Mouse (Mus musculus) Muller cell, postnatal 12 days (primary cell): ENCODE results near the gene Tead2.

Experiments
- DNase-seq: peaks from one replicate; pipeline ENCODE4 v3.0.0-alpha.2; 2015; ENCODE audit errors: inconsistent ontology term

The Tead2 gene

DNA sequence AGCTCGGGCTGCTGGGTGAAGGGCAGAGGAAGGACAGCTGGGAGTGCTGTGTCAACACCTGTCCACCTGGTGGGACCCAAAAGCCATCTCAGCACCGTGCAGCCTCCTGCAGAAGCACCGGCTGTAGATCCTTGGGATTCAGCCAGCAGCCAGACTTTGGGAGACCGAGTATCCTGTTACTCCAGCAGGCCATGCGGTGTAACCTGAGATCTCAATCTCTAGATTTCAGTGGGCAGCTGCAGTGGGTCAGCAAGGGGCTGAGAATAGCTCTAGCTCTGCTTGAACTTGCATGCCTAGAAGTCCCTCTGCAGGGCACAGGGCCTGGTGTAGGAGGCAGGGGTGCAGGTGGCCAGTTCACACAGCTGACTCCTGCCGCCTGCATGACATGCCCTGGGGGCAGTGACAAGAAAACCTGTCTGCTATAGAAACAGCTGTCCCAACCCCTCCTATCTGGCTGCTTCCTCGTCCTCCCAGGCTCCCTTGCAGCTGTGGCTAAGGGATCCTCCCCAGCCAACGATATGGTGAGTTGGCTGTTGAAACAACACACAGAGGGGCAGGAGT, 23.7 kb upstream of the Tead2 start:
- DNase-seq: no peak

DNA sequence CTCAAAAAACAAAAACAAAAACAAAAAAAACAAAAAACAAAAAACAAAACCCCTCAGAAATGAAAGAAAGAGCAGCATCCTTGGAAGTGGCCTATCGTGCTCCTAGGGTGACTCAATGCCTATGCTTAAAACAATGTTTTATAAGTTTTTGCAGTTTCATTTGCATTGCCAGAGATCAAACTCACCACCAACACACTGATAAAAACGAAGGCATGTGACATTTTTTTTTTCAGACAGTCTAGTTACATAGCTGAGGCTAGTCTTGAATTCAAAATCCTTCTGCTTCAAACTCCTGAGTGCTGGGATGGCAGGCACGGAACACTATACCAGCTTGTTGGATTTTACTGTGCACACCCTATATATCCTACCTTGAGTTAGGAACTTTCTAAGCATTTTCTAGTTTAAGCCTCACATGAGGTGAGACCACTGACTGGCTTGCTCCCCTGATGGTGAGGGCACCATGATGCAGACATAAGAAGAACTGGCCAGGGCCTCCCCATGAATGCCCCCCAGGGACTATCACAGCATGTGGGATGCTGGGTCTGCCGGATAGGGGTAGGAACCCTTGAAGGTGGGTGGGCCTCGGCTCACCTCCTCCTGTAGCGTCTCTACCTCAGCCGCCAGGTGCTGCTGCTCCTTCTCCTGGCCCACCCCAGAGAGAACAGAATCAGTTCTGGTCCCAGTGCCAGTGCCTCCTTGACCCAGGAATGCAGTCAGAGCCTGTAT, 22.8 kb upstream of the Tead2 start:
- DNase-seq: no peak

DNA sequence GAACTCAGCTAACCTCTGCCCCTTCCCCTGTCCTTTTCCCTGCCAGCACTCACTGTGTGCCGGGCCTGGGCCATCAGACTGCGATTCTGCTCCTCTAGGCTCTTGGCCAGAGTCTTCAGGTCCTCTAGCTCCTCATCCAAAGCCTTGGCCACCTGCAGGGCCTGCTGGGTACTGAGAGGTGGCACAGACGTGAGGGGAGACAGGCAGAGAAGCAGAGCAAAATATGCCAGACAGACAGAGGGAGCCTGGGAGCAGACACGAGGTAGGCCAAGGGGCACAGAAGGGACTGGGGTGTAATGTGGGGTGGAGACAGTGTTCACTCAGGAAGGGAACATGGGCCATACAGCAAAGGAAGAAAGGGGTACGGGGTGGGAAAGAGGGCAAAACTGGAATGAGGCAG, 22.1 kb upstream of the Tead2 start:
- no peak for DNase-seq

DNA sequence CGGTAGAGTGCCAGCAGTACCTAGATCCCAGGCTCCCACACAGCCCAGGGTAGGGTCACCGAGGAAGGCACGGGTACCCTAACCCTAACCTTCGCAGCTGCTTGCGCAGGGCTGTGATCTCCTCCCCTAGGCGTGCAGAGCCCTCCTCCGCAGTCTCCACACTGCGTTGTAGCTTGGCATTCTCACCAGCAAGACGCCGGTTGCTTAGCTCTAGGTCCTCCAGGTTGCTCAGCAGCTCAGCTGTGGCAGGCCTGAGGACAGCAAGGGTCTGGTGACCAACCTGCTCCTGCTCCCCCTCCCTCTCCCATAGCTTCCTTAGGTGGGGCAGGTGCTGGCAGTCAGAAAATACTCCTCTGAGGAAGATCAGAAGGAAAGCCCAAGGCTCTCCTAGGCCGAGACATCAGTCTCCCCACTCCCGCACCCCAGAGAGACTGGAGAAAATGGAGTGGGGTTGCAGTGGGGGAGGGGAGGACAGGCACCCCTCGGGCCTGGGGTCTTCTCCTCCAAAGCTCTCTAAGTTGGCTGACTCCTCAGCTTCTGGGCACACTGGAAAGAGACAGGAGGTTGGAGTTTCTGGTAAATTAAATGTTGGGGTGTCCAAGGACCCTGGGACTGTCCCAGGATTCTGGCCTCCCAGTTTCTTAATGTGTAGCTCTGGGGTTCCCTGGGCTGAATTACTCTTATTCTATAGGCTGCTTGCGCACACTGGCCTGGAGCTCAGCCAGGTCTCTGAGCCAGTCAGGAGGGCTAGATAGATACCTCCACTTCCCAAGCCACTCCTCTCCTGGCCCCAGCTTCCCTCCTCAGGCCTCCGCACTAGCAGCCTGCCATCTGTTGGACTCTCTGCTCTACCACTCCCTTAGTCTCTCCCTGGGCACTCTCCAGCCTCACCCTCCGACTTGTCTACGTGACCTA, 21.4 kb upstream of the Tead2 start:
- no peak for DNase-seq

DNA sequence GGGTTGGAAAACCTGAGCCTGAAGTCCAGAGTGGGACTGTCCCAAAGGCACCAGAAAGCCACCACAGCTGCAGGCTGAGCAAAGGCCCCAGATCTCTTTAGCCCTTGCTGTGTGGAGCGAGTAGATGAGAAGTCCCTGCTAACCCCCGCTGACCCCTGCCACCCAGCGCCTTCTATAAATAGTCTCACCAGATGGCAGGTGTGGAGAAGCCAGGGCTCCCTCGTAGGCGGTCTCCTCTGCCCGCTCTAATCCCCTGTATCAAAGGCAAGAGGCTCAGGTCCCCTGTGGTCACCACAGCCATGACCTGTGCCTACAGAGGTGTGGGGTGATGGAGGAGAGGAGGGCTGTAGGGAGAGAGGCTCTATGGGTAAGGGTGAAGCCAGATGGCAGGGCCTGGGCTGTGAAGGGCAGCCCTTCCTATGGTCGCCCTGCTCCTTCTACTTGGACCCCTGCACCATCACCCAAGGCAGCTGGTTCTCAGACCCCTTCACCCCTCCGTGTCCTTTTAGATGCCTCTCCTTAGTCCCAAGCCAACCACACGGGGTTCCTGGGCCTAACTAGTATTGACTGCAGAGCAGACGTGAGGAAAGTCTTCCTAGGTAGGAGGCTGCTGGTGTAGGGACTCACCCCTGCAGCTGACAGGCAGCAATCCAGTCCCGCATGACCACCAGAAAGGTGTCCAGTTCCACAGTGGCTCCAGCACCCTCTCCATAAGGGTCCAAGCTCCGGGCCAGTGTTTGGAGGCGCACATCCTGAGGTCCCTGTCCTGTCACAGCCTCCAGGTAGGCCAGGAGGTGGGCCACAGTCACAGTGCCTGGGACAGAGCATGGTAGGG, 20.0 kb upstream of the Tead2 start:
- DNase-seq: no peak

DNA sequence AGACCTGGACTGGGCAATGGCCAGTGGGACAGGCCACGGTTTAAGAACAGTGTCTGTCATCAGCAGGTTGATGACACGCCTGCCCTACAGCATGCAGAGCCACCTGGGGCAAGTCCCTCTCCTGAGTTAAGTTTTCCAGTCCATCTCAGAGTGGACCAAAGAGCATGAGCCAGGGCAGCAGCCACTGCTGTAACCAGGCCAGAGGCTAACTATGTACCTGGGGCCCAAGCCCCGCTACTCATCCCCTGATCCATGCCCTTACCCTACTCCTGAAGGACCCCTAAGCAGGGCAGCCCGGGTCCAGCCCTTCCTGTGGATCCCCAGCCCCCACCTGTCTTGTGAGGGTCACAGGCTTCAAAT, 19.4 kb upstream of the Tead2 start:
- no peak for DNase-seq

DNA sequence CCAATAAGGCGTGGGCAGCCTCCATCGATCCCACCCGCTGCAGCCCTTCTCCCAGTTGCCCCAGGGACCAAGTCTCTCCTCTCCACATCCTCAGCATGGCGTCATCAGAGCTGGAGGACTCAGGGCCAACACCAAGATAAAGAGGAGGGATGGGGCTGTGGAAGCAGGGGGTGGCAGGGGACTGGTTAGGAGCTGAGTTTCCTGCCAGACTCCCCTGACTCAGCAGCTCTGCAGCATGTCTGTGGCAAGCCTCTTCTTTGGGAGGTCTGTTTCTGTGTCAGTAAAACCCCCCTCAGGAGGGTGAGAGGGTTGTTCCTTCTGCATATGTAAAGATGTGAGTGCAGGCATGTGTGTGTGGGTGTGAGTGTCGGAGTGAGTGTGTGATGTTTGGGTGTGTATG, 18.6 kb upstream of the Tead2 start:
- no peak for DNase-seq

DNA sequence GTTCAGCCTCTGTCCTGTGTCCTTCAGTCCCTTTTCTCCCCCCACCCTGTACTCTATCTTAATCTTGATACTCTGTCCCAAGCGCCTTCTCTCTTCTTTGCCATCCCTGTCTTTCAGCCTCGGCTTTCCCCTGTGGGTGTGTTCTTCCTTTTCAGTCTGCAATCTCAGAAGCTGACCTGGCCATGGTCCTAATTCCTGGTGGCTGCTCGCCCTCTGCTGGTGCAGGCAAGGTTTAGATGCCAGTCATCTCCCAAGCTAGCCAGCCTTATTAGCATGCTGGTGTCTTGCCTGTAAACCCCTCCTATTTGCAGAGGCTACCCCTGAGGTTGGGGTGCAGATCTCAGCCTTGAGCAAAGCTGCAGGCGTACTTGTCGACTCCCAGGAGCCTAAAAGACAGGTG, 17.1 kb upstream of the Tead2 start:
- peak; percentile 71 for DNase-seq

DNA sequence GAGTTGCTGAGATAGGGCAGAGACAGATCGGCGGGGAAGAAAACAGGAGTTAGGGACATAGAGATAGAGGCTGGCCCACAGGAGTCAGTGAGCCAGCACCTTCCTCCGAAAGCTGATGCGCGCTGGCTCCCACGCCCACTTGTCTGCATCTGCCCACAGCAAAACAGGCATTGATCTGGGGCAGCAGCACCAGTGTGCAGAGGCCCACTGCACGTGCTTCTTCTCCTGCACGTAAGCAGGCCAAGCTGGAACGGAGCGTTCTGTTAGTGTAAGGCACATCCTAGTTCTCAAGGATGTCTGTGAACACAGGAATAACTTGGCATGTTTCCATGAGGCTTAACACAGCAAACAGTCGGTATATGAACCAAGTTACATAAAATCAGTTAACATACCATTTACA, 16.6 kb upstream of the Tead2 start:
- DNase-seq: no peak

DNA sequence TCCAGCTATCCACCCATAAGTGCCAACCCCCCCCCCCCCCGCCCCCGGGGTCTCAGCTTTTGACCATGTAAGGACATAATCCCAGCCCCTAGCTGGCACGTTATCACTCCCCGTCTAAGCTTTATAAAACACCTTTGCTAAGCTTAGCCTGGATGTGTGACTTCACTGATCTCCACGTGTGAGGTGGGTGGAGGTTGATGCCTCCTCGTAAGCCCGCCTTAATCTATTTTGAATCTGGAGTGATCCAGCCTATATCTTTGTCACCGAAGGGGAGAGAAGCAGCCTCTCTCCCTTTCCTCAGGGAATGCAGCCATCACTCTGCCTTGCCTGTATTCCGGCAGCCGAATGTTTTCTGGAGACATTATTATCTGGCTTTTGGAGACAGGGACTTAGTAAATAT, 12.9 kb upstream of the Tead2 start:
- DNase-seq: no peak

DNA sequence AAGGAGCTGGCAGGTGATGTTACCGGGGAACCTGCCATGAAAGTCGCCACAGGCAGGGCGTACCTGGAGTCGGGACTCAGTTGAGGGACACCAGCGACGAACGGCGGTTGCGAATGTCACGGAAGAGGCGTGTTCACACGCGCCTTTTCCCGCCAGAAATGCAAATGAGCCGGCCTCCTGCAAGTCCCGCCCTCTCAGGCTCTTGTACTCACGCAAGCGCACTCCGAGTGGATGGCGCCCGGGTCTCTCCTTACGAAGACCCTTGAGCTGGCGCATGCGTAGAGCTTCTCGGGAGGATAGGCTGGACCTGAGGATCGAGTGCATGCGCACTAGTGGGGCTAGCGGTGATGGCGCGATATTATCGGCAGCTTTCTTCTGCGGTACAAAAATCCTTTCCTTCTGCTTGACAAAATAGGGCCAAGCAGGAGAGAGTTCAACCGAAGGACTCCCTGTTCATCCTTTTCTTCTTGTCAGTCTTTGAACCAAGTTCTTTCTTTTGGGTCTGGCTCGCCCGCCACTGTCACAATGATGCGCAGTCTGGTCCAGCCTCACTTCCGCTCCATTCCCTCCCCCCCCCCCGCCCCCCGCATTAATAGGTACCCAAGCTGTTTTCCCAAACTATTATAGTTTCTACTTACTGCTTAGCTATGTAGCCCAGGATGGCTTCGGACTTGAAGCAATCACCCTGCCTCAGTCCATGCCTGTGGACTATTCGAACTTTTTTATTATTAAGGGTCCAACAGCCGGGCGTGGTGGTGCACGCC, 11.0 kb upstream of the Tead2 start, which contains the start of gene Ccdc155:
Ccdc155 (minus strand) TSS at position 513 of the 764 bp plus-strand sequence.
- DNase-seq: peak; percentile 92

DNA sequence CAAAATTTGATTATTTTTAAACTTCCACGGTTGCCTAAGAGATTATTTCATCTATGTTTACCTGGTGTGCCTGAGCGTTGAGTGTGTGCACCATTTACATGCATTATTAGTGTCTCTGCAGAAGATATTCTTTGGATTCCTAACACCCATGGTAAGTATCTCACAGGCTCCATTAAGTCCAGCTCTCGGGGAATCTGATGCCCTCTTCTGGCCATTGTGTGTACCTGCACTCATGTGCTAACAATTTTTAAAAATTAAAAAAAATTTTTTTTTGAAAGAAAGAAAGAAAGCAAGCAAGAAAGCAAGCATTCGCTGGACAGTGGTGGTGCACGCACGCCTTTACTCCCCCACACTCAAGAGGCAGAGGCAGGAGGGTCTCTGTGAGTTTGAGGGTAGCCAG, 7.3 kb upstream of the Tead2 start:
- DNase-seq: no peak

DNA sequence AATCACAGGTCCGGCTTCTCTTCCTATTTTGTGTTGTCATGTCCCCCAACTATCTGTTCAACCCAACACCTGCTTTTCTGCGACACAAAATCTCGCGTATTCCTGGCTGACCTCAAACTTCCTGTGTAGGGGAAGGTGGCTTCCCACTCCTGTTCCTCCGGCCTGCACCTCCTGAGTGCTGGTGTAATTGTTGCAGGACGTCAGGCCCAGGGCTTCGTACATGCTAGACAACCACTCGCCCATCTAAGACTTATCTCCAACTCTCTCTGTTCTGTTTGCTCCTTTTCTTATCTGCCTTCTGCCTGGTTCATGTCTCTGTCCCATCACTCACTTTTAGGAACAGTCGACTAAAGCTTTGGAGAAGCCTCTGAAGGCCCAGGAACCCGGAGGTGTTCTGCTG, 4.5 kb upstream of the Tead2 start:
- DNase-seq: no peak

DNA sequence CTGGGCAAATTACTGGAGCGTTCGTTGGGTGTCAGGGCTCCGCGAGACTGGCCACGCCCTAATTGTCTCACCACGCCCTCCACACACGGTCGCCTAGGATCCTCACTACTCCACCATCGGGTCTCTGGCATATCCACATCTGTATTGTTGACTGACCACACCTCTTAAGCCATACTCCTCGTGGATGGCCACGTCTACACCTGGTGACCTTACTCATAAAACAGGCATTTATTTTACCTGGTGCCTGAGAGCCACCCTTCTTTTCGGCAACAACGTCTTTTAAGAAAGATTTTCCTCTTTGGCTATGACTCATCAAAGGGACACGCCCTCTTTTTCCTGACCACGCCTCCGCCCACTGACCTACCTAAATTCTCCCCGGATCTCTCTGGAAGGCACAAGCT, 3.7 kb upstream of the Tead2 start, which contains the start of gene Dkkl1:
Dkkl1 (minus strand) TSS at position 297 of the 401 bp plus-strand sequence.
- no peak for DNase-seq

DNA sequence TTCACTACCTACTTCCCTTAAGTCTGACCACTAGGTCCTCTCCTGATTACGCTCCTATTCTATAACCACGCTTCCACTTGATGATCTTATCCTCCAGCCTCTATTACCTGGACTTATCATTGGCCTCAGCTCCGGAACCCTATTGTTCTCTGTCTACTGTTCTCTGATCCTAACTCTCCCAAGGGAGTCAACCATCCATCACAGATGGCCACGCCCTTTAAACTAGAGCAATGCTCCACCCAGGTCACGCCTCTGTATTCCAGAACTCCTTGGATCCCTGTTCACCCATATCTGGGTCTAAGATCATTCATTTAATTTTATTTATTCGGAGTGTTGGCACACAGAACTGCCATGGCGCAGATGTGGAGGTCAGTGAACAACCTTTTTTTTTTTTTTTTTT, 3.2 kb upstream of the Tead2 start:
- DNase-seq: no peak

DNA sequence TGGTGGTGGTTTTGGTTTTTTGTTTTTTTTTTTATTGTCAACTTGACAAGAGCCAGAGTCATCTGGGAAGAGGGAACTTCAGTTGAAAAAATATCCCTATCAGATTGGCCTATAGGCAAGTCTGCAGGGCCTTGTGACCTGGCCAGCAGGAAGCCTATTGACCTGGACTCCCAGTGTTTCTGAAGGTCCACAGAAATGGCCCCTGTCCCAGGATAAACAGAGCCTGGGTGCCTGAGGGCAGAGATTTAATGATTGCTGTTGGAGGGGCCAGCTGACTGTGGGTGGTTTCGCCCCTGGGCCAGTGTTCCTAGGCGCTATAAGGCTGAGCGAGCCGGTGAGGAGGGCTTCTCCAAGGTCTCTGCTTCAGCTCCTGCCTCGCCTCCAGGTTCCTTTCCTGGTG, 1.8 kb upstream of the Tead2 start:
- no peak for DNase-seq

DNA sequence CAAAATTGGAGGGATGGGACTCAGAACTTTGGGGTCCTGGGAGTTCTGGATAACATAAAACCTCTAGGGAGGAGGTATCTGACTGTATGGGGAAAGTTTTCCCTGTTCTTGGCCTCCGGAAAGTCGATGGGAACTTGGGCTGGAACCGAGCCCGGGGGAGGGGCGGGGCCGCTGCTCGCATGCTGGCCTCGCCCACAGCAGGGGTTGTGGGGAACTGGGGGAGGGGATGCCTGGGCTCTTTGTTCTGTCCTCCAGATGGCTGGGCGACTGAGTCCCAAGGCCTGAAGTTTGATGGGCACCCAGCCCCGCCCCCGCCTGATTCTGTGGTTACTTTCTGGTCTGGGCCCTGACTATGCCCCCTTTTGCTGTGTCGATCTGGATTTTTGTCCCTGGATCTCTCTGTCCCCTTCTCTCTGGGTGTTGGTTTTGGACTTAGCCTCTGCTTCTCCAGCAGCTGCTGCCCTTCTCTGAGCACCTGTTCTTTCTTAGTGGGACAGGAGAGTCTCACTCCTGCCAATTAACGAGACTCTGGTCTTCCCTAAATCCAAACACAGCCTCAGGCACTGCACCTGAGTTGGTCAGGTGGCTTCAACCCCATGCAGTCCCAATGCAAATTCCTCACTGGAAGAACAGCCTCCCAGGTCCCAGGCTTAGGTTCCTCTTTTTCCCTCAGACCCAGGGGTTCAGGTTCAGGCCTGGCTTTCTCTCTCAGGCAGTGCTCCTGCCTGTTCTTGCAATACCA, 1.1 kb downstream of the Tead2 start:
- DNase-seq: peak; percentile 97

DNA sequence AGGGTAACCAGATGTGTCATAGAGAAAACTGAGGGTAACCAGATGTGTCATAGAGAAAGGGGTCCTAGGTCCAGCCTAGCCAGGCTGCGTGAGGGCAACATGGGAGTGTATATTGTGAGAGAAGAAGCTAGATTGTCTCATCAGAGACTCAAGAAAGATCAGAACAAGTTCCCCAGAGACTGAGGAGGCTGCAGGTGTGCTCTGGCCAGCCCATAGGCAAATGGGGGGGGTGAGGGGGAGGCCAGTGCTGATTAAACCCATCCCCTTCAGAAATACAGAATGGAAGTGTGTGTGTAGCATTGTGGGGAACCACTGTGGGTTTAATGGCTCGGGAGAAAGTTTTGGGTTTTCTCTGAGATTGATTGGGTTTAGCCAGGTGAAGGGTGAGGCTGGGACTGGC, 6.1 kb downstream of the Tead2 start:
- DNase-seq: no peak

DNA sequence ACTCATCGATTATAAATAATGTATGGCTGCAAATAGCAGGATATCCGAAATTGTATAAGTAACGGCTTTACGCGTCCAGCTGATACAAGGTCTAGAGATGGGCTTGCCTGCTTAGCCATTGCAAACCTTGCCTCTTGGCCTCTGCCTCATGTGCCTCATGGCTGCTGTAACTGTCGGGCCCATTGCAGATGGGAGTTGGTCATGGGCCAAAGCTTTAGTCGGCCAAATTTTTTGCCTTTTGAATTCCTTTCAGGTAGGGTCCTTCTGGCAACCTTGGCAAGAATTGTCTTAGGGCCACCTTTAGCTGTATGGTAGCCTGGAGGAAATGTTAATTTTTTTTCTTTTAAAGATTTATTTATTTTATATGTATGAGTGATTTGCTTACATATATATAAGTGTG, 9.3 kb downstream of the Tead2 start:
- no peak for DNase-seq

DNA sequence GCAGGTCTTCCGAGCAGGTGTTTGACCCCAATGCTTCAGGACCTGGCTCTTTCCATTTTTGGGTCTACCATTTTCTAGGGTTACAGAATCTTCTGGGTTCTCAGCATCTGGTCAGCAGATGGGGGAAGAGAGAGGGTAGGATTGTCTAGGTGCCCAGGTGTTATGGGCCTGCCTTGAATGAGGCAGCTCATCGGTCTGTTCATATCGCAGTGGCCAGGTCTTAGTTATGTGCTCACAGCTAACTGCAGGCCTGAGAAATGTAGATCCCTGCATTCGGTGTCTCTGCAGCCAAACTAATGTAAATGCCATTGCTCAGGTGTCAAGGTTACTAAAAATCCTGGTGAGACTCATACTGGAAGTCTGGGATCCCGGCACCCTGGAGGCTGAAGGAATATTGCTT, 10.9 kb downstream of the Tead2 start:
- no peak for DNase-seq
